Mouse (Mus musculus) midbrain, embryonic 10.5 days (tissue): ENCODE data around the gene C2. TPM values are rescaled to one million over a fixed set of nuclear protein-coding genes. Genes with fewer than 3 reads are reported as not detected.
A peak's percentile ranks its signal among the peaks of the same experiment; 100 is the strongest.

ENCODE experiments used
- DNase-seq: peaks from one replicate; pipeline ENCODE4 v3.0.0-alpha.2; 2017; ENCODE audit warnings: low spot score
- H3K27ac ChIP-seq: fragments of 300-500 bp; sonication (generic); replicated peaks from 2 replicates; pipeline ENCODE4 v1.5.1; 2016; ENCODE audit warnings: mild to moderate bottlenecking
- H3K27me3 ChIP-seq: fragments of 300-500 bp; sonication (generic); 2 replicates; pipeline ENCODE4 v1.6.1; 2016; ENCODE audit warnings: low read depth, mild to moderate bottlenecking; ENCODE audit not compliant: poor library complexity, severe bottlenecking
- H3K36me3 ChIP-seq: fragments of 300-500 bp; sonication (generic); 2 replicates; pipeline ENCODE4 v1.6.1; 2016; ENCODE audit warnings: mild to moderate bottlenecking, moderate library complexity
- H3K4me1 ChIP-seq: fragments of 300-500 bp; sonication (generic); 2 replicates; pipeline ENCODE4 v1.6.1; 2016
- H3K4me3 ChIP-seq: fragments of 300-500 bp; sonication (generic); 2 replicates; pipeline ENCODE4 v1.5.1; 2016; ENCODE audit warnings: mild to moderate bottlenecking, moderate library complexity
- H3K9me3 ChIP-seq: fragments of 300-500 bp; sonication (generic); replicated peaks from 2 replicates; pipeline ENCODE4 v1.6.1; 2016; ENCODE audit warnings: mild to moderate bottlenecking
- WGBS: fragments of 180-500 bp; shearing (Covaris S2); methylation state at CpG from one replicate; pipeline ENCODE4 v1.1.7; 2016; 5-methylcytosine and 5-hydroxymethylcytosine counted together
- polyA plus RNA-seq: library from polyadenylated mRNA; unstranded; fragments of >200 nt; fragmentation: Nextera tagmentation; extraction: Ambion mirVana; gene quantifications from 2 replicates; pipeline ENCODE4 v1.2.1, GENCODE M21; 2016

The C2 gene
- polyA plus RNA-seq, 1 experiment from 2014 or later = 1.3 TPM

DNA sequence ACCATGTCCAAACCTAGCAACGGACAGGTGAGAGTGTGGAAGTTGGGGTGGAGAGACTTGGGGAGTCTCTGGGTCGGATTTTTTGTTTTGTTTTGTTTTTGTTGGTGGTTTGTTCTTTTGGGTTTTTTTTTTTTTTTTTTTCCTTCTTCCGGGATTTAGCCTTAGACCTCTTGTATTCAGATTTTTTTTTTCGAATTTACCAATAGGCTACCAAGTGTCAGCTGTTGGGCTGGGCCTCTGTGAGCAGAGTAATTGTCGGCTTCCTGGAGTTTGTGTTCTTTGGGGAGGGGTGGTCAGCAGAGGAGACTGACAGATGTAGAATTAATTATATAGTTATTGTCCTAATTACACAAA lies 1.8 kb upstream of the C2 start:
- H3K27ac ChIP-seq = peak overlapping the region; percentile 99
- peaks cover 7% of the 10 kb centered on the region; the same call in 1 of the 2 replicates for H3K9me3 ChIP-seq
- no peaks in the 10 kb centered on the region for H3K27me3 ChIP-seq
- no peak for DNase-seq
- H3K4me1 ChIP-seq = peaks cover 49% of the 10 kb centered on the region
- H3K4me3 ChIP-seq = peak overlapping the region; percentile 100
- WGBS = 6% methylated on average over 5 of the region's 5 CpGs
- H3K36me3 ChIP-seq = peaks cover 60% of the 10 kb centered on the region

DNA sequence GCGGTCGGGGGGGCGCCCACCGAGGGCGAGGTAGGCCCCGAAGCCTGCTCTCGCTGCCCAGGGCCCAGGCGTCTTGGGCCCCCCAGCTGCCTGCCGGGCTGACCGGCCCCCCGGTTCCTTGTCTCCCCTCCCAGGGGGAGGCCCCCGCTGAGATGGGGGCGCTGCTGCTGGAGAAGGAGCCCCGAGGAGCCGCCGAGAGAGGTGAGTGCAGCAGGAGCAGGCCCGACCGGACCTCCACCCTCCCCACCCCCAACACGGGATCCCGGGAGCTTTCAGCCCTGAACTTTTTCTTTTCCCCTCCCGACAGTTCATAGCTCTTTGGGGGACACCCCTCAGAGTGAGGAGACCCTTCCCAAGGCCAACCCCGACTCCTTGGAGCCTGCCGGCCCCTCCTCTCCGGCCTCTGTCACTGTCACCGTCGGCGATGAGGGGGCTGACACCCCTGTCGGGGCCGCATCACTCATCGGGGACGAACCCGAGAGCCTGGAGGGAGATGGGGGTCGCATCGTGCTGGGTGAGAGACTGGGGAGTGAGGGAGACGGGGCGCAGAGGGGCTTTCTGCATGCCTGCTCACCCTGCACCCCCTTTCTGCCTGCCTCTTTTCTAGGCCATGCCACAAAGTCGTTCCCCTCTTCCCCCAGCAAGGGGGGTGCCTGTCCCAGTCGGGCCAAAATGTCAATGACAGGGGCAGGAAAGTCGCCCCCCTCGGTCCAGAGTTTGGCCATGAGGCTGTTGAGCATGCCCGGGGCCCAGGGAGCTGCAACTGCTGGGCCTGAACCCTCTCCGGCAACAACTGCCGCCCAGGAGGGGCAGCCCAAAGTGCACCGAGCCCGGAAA lies 1.2 kb upstream of the C2 start:
- H3K27ac ChIP-seq = peak overlapping the region; percentile 99
- H3K9me3 ChIP-seq = peaks cover 7% of the 10 kb centered on the region; the same call in 1 of the 2 replicates
- no peaks in the 10 kb centered on the region for H3K27me3 ChIP-seq
- H3K36me3 ChIP-seq = peaks cover 54% of the 10 kb centered on the region
- peak overlapping the region; percentile 100 for H3K4me3 ChIP-seq
- peak; percentile 69 for DNase-seq
- H3K4me1 ChIP-seq = peaks cover 53% of the 10 kb centered on the region
- under 1% methylated on average over 45 of the region's 45 CpGs for WGBS

DNA sequence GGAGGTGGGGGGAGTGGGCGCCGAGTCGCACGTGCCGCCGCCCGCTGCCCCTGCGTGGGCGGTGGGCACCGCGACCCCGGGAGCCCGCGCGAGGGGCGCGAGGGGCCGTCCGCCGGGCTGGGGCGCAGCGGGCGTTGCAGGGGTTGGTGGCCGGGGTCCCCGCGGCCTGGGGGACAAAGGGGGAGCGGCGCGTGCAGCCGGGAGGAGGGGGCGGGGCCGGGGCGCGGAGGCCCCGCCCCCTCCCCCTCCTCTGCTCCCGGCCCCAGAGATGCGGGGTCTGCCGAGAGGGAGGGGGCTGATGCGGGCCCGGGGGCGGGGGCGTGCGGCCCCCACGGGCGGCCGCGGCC lies 614 bp upstream of the C2 start:
- Histone ChIP-seq H3K4me3 (peak overlapping the region; percentile 100), H3K27me3 (no peaks in the 10 kb centered on the region), H3K4me1 (peaks cover 59% of the 10 kb centered on the region), H3K9me3 (peaks cover 7% of the 10 kb centered on the region; the same call in 1 of the 2 replicates), H3K36me3 (peaks cover 49% of the 10 kb centered on the region), H3K27ac (peak overlapping the region; percentile 99)
- DNase-seq = no peak
- 0% methylated on average over 24 of the region's 47 CpGs for WGBS

DNA sequence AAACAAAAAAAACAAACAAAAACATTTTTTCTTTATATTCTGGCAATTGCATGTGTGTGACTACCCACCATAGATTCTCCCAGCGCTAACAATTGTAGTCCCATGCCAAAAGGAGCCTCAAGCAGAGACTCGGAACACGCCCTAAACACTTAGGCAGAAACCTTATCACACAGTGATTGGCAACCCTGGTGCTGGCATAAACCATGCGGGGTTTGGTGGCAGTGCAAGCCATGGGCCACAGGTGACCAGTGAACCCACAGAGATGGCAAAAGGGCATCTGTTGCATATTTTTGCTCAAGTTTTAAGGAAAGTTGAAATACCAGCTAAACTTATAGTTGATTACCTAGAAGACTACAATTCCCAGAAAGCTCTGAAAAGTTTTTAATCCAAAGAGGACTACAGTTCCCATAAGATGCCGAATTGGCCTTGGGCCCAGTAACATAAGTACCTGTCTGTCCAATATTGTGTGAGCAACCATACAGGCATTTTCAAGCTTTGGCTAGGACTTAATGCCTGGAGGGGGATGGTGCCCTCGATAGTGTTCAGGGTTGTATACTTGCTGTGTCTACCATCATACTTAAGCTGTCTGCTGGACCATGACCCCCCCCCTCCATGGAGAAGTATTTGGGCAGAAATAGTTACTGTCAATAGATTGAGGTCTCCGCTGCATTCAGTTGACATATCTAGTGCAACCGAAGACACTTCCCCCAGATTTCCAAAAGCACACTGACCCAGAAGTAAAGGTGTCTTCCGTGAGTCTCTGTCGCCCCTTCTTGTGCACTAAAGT lies 499 bp downstream of the C2 start:
- 27% methylated on average over 10 of the region's 10 CpGs for WGBS
- H3K4me1 ChIP-seq = peaks cover 67% of the 10 kb centered on the region
- DNase-seq = no peak
- H3K27ac ChIP-seq = peak overlapping the region; percentile 99
- H3K27me3 ChIP-seq = no peaks in the 10 kb centered on the region
- peaks cover 7% of the 10 kb centered on the region; the same call in 1 of the 2 replicates for H3K9me3 ChIP-seq
- H3K36me3 ChIP-seq = peaks cover 37% of the 10 kb centered on the region
- peak overlapping the region; percentile 100 for H3K4me3 ChIP-seq

DNA sequence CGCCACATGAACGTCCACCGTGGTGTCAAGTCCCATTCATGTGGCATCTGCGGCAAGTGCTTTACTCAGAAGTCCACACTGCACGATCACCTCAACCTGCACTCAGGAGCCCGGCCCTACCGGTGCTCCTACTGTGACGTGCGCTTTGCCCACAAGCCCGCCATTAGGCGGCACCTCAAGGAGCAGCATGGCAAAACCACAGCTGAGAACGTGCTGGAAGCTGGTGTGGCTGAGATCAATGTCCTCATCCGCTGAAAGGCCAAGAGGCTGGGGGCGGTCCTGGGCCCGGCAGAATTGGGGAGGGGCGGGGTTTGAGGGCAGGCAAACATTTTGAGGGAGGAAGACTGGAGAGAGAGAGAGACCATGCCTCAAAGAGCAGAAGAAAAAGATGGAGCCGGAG lies 1.7 kb downstream of the C2 start:
- Histone ChIP-seq H3K36me3 (peaks cover 27% of the 10 kb centered on the region), H3K9me3 (peaks cover 7% of the 10 kb centered on the region; the same call in 1 of the 2 replicates), H3K27me3 (no peaks in the 10 kb centered on the region), H3K4me1 (peaks cover 67% of the 10 kb centered on the region), H3K4me3 (peak overlapping the region; percentile 100), H3K27ac (peak overlapping the region; percentile 98)
- 87% methylated on average over 17 of the region's 17 CpGs for WGBS
- no peak for DNase-seq

DNA sequence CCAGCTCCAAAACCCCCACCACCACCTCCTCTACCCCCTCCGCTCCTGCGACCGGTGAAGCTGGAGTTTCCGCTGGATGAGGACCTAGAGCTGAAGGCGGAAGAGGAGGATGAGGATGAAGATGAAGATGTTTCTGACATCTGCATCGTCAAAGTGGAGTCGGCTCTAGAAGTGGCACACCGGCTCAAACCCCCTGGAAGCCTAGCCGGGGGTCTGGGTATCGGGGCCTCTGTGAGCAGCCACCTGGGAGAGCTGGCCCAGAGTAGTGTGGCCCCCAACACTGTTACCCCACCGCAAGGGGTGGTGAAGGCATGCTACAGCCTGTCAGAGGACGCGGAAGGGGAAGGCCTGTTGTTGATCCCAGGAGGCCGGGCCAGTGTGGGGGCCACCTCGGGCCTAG lies 2.3 kb downstream of the C2 start:
- DNase-seq = no peak
- Histone ChIP-seq H3K27ac (peak overlapping the region; percentile 98), H3K36me3 (peaks cover 20% of the 10 kb centered on the region), H3K27me3 (no peaks in the 10 kb centered on the region), H3K4me1 (peaks cover 66% of the 10 kb centered on the region), H3K4me3 (peak overlapping the region; percentile 100), H3K9me3 (peaks cover 7% of the 10 kb centered on the region; the same call in 1 of the 2 replicates)
- WGBS = 94% methylated on average over 15 of the region's 15 CpGs

DNA sequence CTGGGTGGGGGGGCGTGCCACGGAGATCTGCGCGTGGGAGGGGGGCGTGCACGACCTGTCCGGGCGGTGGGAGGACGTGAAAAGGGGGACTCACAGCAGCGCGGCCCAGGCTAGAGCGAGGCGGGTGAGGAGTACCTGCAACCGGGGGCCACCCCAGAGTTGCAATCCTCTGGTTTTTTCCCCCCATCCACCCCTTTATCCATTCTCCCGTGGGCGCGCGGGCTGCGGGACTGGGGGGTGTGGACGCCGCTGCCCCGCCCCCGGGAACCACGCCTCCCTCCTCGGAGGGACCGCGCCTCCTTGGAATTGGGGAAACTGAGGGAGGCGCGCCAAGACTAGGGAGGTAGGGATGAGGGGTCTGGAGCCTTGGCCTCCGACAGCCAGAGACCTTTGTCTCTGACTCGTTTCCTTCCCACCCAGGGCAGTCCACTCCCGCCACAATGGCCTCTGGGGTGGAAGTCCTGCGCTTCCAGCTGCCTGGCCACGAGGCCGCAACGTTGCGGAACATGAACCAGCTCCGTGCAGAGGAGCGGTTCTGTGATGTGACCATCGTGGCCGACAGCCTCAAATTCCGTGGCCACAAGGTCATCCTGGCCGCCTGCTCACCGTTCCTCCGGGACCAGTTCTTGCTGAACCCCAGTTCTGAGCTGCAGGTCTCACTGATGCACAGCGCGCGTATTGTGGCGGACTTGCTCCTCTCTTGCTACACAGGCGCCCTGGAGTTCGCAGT lies 3.1 kb downstream of the C2 start:
- Histone ChIP-seq H3K27ac (peak overlapping the region; percentile 98), H3K27me3 (no peaks in the 10 kb centered on the region), H3K9me3 (peaks cover 7% of the 10 kb centered on the region; the same call in 1 of the 2 replicates), H3K4me1 (peaks cover 59% of the 10 kb centered on the region), H3K36me3 (peaks cover 16% of the 10 kb centered on the region), H3K4me3 (peak overlapping the region; percentile 100)
- peak; percentile 53 for DNase-seq
- 9% methylated on average over 51 of the region's 51 CpGs for WGBS

DNA sequence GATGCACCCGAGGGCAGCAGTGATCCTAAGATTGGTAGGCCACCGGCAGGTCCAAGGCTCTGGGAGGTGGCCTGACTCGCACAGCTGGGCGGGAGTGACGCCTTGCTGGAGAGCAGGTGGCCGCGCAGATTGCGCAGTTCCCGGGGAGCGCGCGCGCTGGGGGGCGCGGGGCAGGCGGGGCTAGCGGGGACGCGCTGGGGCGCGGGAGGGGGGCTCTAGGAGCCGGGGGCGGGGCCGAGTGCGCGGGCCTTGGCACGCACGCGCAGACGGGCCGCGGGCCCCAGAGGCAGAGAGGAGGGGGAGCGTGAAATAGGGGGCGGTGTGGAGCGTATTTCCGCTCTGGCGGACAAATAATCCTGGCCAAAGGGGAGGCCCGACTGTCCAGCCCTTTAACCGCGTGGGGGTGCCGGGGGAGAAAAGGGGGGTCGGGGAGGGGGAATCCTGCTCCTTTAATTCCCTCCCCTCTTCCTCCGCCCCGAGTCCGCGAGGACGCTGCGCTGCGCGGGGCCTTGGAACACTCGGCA lies 3.9 kb downstream of the C2 start:
- H3K27me3 ChIP-seq = no peaks in the 10 kb centered on the region
- H3K4me3 ChIP-seq = peak overlapping the region; percentile 100
- peak; percentile 96 for DNase-seq
- peaks cover 51% of the 10 kb centered on the region for H3K4me1 ChIP-seq
- peaks cover 7% of the 10 kb centered on the region; the same call in 1 of the 2 replicates for H3K9me3 ChIP-seq
- under 1% methylated on average over 39 of the region's 51 CpGs for WGBS
- H3K36me3 ChIP-seq = peaks cover 16% of the 10 kb centered on the region
- H3K27ac ChIP-seq = peak overlapping the region; percentile 98

DNA sequence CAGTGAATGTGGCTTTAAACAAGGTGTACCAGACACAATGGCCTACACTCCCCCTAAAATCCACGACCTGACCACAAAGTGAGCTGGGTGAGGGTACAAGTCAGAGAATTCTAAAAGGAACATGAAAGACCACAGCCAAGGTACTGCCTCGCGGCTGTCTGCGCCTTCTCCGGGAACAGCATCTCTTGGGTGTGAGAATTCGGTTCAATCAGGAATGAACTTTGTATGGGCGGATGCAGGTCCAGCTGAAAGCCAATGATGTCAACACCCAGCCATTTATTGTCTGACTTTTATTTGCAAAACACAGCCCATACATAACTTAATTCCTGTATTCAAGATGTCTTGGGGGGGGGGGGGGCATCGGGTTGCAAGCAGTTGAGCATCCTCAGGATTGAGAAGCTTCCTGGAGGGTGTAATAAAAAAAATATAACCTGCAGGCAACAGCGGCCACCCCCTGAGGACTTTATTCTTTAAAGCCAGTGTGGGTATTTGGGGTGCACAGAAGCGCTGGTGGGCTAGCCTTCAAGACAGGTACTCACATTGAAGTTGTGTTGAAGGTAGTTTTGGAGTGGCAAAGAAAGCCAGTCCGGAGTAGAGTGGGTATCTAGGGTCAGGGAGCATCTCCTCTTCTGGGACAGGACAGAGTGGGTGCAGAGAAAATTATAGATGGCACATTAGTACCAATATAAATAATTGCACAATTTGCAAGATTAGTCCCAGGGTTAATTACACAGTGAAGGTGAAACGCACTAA lies 4.8 kb downstream of the C2 start:
- Histone ChIP-seq H3K4me3 (peak overlapping the region; percentile 100), H3K36me3 (peaks cover 16% of the 10 kb centered on the region), H3K4me1 (peaks cover 49% of the 10 kb centered on the region), H3K9me3 (peaks cover 7% of the 10 kb centered on the region; the same call in 1 of the 2 replicates), H3K27ac (peak overlapping the region; percentile 98), H3K27me3 (no peaks in the 10 kb centered on the region)
- DNase-seq = no peak
- WGBS = 76% methylated on average over 12 of the region's 12 CpGs

DNA sequence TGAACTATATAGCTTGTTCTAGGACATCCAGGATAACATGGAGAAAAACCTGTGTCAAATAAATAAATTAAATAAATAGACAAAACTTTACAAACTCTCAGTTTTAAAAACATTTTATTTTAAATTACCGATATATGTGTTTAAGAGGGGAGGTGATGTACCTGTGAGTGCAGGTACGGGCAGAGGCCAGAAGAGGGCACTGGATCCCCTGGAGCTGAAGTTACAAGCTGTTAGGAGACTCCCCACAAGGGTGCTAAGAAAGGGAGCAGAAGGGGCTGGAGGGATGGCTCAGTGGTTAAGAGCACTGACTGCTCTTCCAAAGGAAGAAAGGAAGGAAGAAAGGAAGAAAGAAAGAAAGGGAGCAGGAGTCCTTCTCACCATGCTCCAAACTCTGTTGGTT lies 6.7 kb downstream of the C2 start:
- Histone ChIP-seq H3K9me3 (peaks cover 6% of the 10 kb centered on the region; the same call in 1 of the 2 replicates), H3K4me3 (no peak overlapping the region), H3K36me3 (peaks cover 11% of the 10 kb centered on the region), H3K27me3 (no peaks in the 10 kb centered on the region), H3K27ac (no peak overlapping the region), H3K4me1 (peaks cover 33% of the 10 kb centered on the region)
- WGBS = 92% methylated on average over 2 of the region's 2 CpGs
- no peak for DNase-seq

DNA sequence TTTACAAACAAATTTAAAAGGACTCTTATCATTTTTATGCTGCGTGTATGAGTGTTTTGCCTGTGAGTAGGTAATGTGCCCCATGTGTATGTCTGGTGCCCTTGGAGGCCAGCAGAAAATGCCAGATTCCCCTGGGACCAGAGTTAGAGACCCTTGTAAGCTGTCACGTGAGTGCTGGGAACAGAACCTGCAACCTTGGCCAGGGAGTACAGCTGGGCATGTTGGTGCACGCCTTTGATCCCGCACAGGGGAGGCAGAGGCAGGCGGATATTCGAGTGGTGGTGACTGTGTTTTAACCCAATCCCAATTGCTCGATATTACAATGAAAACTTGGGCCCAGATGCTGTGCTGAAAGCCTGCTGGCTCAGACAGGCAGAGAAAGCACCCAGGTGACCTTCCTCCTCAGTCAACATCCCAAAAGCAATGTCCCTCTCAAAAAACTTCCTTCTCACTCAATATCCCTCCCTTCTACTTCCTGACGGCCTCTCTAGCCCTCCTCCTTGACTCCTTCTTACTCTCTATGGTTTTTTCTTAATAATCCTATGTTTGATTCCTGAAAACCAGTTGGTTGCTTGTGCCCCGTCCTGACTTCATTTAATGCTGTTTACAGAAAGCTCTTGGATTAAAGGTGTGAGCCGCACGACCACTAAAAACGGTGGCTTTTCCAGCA lies 7.9 kb downstream of the C2 start:
- Histone ChIP-seq H3K27me3 (no peaks in the 10 kb centered on the region), H3K9me3 (no peaks in the 10 kb centered on the region), H3K36me3 (no peaks in the 10 kb centered on the region), H3K4me3 (no peak overlapping the region), H3K4me1 (peaks cover 22% of the 10 kb centered on the region), H3K27ac (no peak overlapping the region)
- DNase-seq = no peak
- WGBS = 89% methylated on average over 12 of the region's 12 CpGs
